Mouse (Mus musculus) heart, adult 2 months (tissue): Measurements from ENCODE around the gene Rae1.

Experiments
- CTCF ChIP-seq: fragments of 200-600 bp; IDR thresholded peaks from 2 replicates; pipeline ENCODE4 v1.8.1; 2022; ENCODE audit warnings: antibody characterized with exemption, mild to moderate bottlenecking, moderate library complexity
- EP300 ChIP-seq: fragments of 200-500 bp; IDR thresholded peaks from 2 replicates; pipeline ENCODE4 v1.6.1; 2011; ENCODE audit warnings: low read depth, low read length, control low read depth; ENCODE audit not compliant: insufficient read depth
- POLR2A ChIP-seq: fragments of 200-500 bp; IDR thresholded peaks from 2 replicates; pipeline ENCODE4 v1.6.1; 2011; ENCODE audit warnings: mild to moderate bottlenecking, low read depth, low read length, control low read depth; ENCODE audit not compliant: insufficient read depth

DNA sequence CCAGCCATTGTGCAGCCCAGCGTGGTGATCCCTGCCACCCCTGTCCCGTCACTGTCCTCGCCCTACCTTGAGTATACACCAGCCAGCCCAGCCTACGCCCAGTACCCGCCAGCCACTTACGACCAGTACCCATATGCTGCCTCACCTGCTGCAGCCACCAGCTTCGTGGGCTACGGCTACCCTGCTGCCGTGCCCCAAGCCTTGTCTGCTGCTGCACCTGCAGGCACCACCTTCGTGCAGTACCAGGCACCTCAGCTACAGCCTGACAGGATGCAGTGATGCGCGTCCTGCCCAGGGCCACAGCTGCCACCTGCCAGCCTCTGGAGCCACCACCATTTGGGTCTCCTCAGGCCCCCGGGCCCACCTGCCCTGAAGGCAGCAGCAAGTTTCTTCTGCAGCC is 33.6 kb downstream of the Rae1 start:
- TF ChIP-seq CTCF (no peak), POLR2A (no peak), EP300 (no peak)
